Mouse (Mus musculus) liver, embryonic 16.5 days (tissue): ENCODE measurements around the gene Nhsl2. TPM values are rescaled to one million over a fixed set of nuclear protein-coding genes. Genes with fewer than 3 reads are reported as not detected.

Source experiments
- ATAC-seq: fragments of 200-750 bp; cut with Nextera tagmentation; 2 replicates; pipeline ENCODE4 v1.8.0; 2017; ENCODE audit warnings: low read depth, mild to moderate bottlenecking, moderate number of reproducible peaks, moderate library complexity
- H3K27ac ChIP-seq: fragments of 300-500 bp; sonication (generic); 2 replicates; pipeline ENCODE4 v1.5.1; 2014; ENCODE audit warnings: mild to moderate bottlenecking, low read length
- H3K27me3 ChIP-seq: fragments of 300-500 bp; sonication (generic); 2 replicates; pipeline ENCODE4 v1.6.1; 2014; ENCODE audit warnings: low read depth, low read length, mixed read lengths; ENCODE audit not compliant: control insufficient read depth, insufficient read depth
- H3K36me3 ChIP-seq: fragments of 300-500 bp; sonication (generic); 2 replicates; pipeline ENCODE4 v1.6.1; 2014; ENCODE audit warnings: mild to moderate bottlenecking; ENCODE audit not compliant: control insufficient read depth, insufficient read depth
- H3K4me1 ChIP-seq: fragments of 300-500 bp; sonication (generic); 2 replicates; pipeline ENCODE4 v1.6.1; 2014; ENCODE audit warnings: low read depth, low read length, mixed read lengths; ENCODE audit not compliant: control insufficient read depth
- H3K4me2 ChIP-seq: fragments of 300-500 bp; sonication (generic); 2 replicates; pipeline ENCODE4 v1.6.1; 2014; ENCODE audit warnings: low read depth, low read length, mixed read lengths
- H3K4me3 ChIP-seq: fragments of 300-500 bp; sonication (generic); 2 replicates; pipeline ENCODE4 v1.5.1; 2014; ENCODE audit warnings: low read depth, mild to moderate bottlenecking, low read length
- H3K9ac ChIP-seq: fragments of 300-500 bp; sonication (generic); 2 replicates; pipeline ENCODE4 v1.6.1; 2014; ENCODE audit warnings: low read depth, low read length
- H3K9me3 ChIP-seq: fragments of 300-500 bp; sonication (generic); replicated peaks from 2 replicates; pipeline ENCODE4 v1.6.1; 2016; ENCODE audit warnings: low read length; ENCODE audit not compliant: control insufficient read depth
- WGBS: fragments of 180-500 bp; shearing (Covaris S2); extraction: QIAGEN DNeasy Blood & Tissue Kit; methylation state at CpG from one replicate; pipeline ENCODE4 v1.1.7; 2014; ENCODE audit not compliant: insufficient replicate concordance; 5-methylcytosine and 5-hydroxymethylcytosine counted together
- polyA plus RNA-seq: library from polyadenylated mRNA; unstranded; fragments of >200 nt; fragmentation: Nextera tagmentation; extraction: Ambion mirVana; gene quantifications from 2 replicates; pipeline ENCODE4 v1.2.1, GENCODE M21; 2015

Gene Nhsl2
- polyA plus RNA-seq, 1 experiment from 2014 or later = 1.7 TPM

DNA sequence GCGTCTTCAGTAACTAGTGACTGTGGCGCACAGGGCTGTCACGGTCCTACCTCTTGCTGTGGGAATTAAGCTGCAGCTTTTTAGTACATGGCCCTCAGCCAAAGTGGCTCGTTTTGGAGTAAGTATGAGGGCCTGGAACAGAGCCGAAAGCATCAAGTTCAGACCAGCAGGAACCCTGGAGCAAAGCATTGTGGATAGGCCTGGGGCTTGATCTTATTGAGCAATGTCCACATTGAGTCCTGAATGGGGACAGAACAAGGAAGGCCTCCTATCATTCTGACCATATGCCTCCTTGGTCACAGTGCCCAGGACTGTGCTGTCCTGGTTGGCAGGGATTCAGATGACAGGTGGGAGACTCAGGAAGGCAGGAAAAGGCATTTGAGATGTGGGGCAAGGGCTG, 211.1 kb downstream of the Nhsl2 start:
- Histone ChIP-seq H3K9me3 (no peaks in the 10 kb centered on the region), H3K9ac (no peak overlapping the region), H3K27ac (no peak overlapping the region), H3K36me3 (no peaks in the 10 kb centered on the region), H3K4me1 (no peaks in the 10 kb centered on the region), H3K4me3 (no peak overlapping the region), H3K27me3 (no peaks in the 10 kb centered on the region; the same call in 1 of the 2 replicates), H3K4me2 (no peak overlapping the region)
- ATAC-seq = no peak
- 74% methylated on average over 5 of the region's 5 CpGs for WGBS

DNA sequence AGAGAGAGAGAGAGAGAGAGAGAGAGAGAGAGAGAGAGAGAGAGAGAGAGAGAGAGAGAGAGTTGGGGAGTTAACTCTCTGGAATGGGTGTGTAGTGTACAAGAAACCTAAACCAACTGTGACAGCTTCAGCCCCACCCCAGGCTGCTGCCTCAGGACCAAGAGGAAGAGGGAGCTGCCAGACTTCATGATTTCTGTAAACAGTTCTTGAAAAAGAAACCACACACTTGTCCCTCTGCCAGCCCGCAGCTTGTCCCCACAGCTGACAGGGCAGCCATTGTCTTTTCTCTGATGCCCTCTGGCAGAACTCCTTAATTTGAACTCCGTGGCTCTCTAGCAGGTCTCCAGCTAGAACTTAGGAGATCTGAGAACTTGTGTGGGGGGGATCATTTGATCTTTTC, 211.7 kb downstream of the Nhsl2 start:
- H3K27ac ChIP-seq = no peak overlapping the region
- no peaks in the 10 kb centered on the region; the same call in 1 of the 2 replicates for H3K27me3 ChIP-seq
- 23% methylated on average over 2 of the region's 2 CpGs for WGBS
- no peak overlapping the region for H3K4me2 ChIP-seq
- no peaks in the 10 kb centered on the region for H3K36me3 ChIP-seq
- no peaks in the 10 kb centered on the region for H3K4me1 ChIP-seq
- H3K4me3 ChIP-seq = no peak overlapping the region
- H3K9me3 ChIP-seq = no peaks in the 10 kb centered on the region
- ATAC-seq = no peak
- no peak overlapping the region for H3K9ac ChIP-seq

DNA sequence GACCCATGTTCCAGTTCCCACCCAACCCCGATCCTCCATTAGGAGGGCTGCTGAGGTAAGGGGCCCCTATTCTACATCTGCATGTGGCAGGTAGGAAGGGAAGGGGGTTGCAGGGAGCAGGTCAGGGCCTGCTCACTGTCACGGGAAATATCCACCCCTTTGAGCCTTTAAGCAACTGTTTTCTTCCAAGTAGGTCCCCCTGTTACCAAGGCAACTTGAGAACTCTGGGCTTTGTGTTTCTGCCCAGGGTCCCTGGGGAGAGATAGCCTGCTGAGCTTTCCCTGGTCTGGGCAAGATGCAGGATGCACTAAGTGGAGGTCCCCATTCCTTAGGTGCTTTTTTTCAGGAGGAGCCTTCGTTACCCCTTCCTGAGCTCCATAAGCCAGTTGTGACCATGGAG, 214.9 kb downstream of the Nhsl2 start:
- no peaks in the 10 kb centered on the region for H3K4me1 ChIP-seq
- H3K36me3 ChIP-seq = no peaks in the 10 kb centered on the region
- no peak overlapping the region for H3K9ac ChIP-seq
- WGBS = 51% methylated on average over 3 of the region's 3 CpGs
- H3K4me3 ChIP-seq = no peak overlapping the region
- no peak overlapping the region for H3K4me2 ChIP-seq
- no peaks in the 10 kb centered on the region for H3K9me3 ChIP-seq
- no peaks in the 10 kb centered on the region; the same call in 1 of the 2 replicates for H3K27me3 ChIP-seq
- no peak overlapping the region for H3K27ac ChIP-seq
- ATAC-seq = no peak

DNA sequence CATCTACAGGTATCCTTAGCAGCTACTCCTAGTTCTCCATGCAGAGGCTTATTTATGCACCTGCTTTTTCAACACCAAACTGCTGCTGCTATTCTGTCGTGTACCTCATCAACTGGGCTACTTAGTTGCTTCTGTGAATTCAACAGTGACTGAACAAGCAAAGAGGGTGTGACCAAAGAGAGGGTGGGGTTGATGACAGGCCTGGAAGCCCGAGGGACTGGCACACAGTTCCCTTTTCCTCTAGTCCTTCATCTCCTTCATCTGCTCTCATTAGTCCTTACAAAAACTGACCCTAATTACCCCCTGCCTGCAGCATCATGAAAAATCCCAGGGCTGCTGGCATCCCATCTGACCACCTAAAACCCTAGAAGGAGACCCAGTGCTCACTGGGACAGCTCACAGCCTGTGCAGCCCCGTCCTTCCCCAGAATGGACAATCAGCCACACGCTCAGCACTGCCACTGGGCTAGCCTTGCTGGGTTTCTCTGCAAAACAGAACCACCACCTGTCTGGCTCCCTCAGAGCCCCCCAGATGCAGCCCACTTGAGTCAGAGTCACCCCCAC, 216.1 kb downstream of the Nhsl2 start:
- Histone ChIP-seq H3K4me1 (no peaks in the 10 kb centered on the region), H3K9ac (no peak overlapping the region), H3K4me2 (no peak overlapping the region), H3K4me3 (no peak overlapping the region), H3K36me3 (no peaks in the 10 kb centered on the region), H3K27me3 (peaks cover under 1% of the 10 kb centered on the region; the same call in 1 of the 2 replicates), H3K27ac (no peak overlapping the region), H3K9me3 (no peaks in the 10 kb centered on the region)
- no peak for ATAC-seq
- 49% methylated on average over 4 of the region's 4 CpGs for WGBS

DNA sequence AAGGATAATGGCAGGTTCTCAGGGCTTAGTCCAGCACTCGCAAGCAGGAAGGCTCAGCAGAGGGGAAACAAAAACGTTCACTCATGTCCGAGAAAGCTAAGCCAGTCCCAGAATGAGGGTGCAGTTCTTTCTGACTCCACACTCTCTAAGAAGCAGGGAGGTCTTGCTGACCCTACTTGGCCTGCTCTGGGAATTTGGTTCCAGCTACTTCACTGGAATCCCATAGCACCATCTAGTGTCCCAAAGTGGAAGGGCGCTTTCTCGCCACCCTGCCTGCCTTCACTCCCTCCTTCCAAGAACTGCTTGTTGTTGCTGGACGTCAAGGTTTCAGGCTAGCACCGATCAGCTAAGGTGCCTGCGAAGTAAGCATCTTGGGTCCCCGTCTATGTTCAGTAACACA, 216.9 kb downstream of the Nhsl2 start:
- WGBS = 23% methylated on average over 9 of the region's 9 CpGs
- H3K27me3 ChIP-seq = peaks cover 8% of the 10 kb centered on the region
- ATAC-seq = no peak

DNA sequence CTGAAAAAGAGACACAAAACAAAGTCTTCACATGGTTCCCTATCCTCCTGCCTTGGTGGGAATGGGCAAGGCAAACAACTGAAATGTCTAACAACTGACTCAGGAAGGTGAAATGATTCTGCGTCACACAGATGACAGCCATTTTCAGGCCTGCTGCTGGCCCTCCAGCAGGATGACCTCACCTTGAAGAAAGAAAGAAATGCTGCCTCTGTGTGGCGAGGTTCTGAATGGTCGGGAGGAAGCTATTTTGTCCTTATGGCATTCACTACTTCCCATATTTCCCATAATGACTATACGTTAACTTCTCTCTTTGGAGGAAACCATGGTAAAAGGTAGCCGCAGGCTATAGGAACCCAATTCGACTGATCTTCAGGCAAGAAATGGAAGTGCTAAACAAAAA, 217.9 kb downstream of the Nhsl2 start:
- Histone ChIP-seq H3K4me2 (no peak overlapping the region), H3K27ac (no peak overlapping the region), H3K4me1 (no peaks in the 10 kb centered on the region), H3K36me3 (no peaks in the 10 kb centered on the region), H3K4me3 (no peak overlapping the region), H3K9me3 (no peaks in the 10 kb centered on the region), H3K27me3 (peaks cover 15% of the 10 kb centered on the region), H3K9ac (no peak overlapping the region)
- WGBS = 57% methylated on average over 6 of the region's 6 CpGs
- no peak for ATAC-seq

More for the DNA sequence above, 216.9 kb downstream of the Nhsl2 start:
- no peaks in the 10 kb centered on the region for H3K4me1 ChIP-seq
- no peak overlapping the region for H3K4me3 ChIP-seq
- H3K9me3 ChIP-seq = no peaks in the 10 kb centered on the region
- no peak overlapping the region for H3K4me2 ChIP-seq
- H3K36me3 ChIP-seq = no peaks in the 10 kb centered on the region
- no peak overlapping the region for H3K9ac ChIP-seq
- no peak overlapping the region for H3K27ac ChIP-seq

DNA sequence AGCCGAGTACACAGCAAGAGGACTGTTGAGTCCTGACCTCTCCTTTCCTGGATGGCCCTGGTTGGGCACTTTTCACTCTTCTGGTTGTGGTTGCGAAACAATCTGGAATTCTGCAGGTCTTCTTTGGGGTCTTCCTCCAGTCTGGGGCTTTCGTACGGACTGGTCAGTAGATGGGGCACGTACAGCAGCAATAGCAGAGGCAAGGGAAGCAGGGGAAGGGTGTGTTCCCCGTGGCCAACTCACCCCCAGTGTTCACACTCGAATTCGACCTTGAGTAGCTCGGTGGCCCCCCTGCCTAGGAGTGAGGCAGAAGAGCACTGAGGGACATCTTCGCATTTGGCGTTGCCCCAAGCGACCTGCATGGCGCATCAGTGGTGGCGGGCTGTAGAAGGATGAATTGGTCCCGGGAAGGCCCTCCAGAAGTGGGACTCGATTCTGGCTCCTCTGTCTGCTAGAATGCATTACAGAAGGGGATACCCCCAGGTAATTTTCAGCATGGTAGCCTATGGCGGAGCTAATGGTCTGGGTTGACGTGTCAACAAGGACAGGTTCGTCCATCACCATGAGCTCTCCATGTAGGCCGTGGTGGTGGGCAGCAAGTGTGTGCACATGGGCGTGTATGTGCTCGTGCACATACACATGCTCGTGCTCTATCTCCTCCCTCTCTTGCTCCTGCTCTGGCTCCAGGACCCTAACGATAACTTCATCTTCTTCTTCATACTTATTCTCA, 219.8 kb downstream of the Nhsl2 start:
- H3K4me3 ChIP-seq = no peak overlapping the region
- no peak overlapping the region for H3K4me2 ChIP-seq
- H3K4me1 ChIP-seq = no peaks in the 10 kb centered on the region
- H3K27ac ChIP-seq = no peak overlapping the region
- no peak overlapping the region for H3K9ac ChIP-seq
- ATAC-seq = no peak
- WGBS = 75% methylated on average over 24 of the region's 24 CpGs
- H3K9me3 ChIP-seq = no peaks in the 10 kb centered on the region
- peaks cover 17% of the 10 kb centered on the region for H3K27me3 ChIP-seq
- no peaks in the 10 kb centered on the region for H3K36me3 ChIP-seq

DNA sequence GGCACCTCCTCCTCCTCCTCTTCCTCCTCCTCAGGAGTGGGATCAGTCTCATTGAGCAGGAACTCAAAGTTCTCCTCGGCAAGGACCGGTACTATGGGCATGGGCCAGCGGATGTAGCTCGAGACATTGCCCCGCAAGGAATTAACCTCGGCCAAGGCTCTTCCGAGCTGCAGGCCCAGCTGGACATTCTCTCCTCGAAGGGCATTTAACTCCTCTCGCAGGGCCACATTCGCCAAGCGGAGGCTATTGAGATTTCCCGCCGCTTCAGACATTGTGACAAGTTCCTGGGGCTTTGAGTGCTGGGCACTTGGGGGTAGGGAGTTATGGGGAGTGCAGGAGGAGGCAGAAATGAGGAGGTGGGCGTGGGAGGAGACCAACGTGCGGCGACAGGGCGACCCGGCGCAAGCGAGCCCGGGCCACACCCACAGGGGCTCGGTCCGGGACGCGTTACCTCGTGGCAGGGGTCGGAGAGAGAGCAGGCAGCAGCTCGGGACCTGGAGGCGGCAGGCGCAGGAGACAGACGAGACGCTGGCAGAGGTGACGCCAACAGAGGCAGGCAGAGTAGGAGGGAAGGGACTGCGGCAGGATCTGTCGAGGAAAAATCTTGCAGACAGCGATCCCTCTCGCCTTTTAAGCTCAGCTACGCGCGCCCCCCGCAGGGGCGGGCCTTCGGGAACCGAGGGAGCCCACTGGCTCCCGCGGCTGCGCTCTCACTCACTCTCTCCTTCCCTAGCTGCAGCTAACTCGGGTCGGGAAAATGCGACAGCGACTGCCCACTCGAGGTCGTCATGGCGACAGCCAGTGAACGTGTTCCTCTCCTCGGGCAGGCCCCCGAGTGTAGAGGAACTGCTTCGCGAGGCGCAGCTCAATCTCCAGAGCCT, 221.6 kb downstream of the Nhsl2 start, which contains the start of gene Rtl5:
Gene Rtl5 (minus strand): TSS at position 714 of the 881 bp plus-strand sequence.
- no peak within 1 kb of the TSS for H3K27ac ChIP-seq
- no peaks in the 10 kb centered on the region for H3K36me3 ChIP-seq
- peaks cover 17% of the 10 kb centered on the region for H3K27me3 ChIP-seq
- WGBS = 21% methylated on average over 61 of the region's 61 CpGs
- H3K4me3 ChIP-seq = peak within 1 kb of the TSS; percentile 44
- no peaks in the 10 kb centered on the region for H3K9me3 ChIP-seq
- H3K9ac ChIP-seq = 0 out of 2 replicates have a peak within 1 kb of the TSS, but pooled peaks have one; percentile 28
- no peaks in the 10 kb centered on the region for H3K4me1 ChIP-seq
- peak within 1 kb of the TSS; percentile 60 for H3K4me2 ChIP-seq
- peak; percentile 62 for ATAC-seq
